Mouse (Mus musculus) spleen, adult 2 months (tissue): Measurements from ENCODE around the gene Dennd4a.
A peak's percentile ranks its signal among the peaks of the same experiment; 100 is the strongest.

ENCODE experiments used
- CTCF ChIP-seq: fragments of 200-500 bp; IDR thresholded peaks from 2 replicates; pipeline ENCODE4 v1.5.1; 2011; ENCODE audit warnings: mild to moderate bottlenecking, inconsistent platforms; ENCODE audit not compliant: insufficient read depth, insufficient read length, insufficient replicate concordance; ENCODE audit errors: extremely low read depth
- POLR2A ChIP-seq: fragments of 200-500 bp; IDR thresholded peaks from 2 replicates; pipeline ENCODE4 v1.6.1; 2011; ENCODE audit warnings: low read depth, low read length, inconsistent platforms

- TF ChIP-seq CTCF (peak; percentile 10; the same call in 1 of the 2 replicates), POLR2A (no peak)
These were observed 42.0 kb upstream of the Dennd4a start for GRCm38 (mm10) chr9:64769066-64769695.
